Mouse (Mus musculus) gastrocnemius, postnatal 4 days (tissue): ENCODE results near the gene Tspan14. TPM values are rescaled to one million over a fixed set of nuclear protein-coding genes. Genes with fewer than 3 reads are reported as not detected.

Experiments used
- DNase-seq, 2 experiments: peaks; one replicate each; pipeline ENCODE4 v3.0.0; 2021 to 2022; ENCODE audit warnings: low spot score in 2 of 2, mixed read lengths in 2 of 2
- total RNA-seq, 2 experiments: library from RNA; stranded (reverse); gene quantifications; 2 replicates each; pipeline ENCODE4 v1.2.3; 2021

Tspan14 gene
- total RNA-seq, 2 experiments from 2014 or later, result 29.0 to 29.4 TPM

DNA sequence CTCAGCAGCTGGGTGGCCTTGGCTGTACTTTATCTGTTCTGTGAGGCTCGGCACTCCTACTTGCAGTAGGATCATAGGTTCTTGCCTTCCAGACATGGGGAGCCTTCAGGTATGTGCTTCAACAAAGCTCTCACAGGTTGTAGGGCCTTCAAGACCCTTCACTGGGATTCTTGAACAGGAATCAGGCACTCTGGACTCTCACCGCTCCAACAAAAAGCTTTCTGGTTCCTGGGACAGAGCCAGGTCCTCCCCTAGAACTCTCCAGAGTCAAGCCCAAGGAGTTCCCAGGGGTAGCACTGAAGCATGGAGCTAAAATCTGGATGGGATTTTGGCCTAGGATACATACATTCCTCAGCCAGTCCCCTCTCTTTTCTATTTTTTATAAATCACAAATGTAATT, 77.4 kb downstream of the Tspan14 start:
- no peak for DNase-seq

DNA sequence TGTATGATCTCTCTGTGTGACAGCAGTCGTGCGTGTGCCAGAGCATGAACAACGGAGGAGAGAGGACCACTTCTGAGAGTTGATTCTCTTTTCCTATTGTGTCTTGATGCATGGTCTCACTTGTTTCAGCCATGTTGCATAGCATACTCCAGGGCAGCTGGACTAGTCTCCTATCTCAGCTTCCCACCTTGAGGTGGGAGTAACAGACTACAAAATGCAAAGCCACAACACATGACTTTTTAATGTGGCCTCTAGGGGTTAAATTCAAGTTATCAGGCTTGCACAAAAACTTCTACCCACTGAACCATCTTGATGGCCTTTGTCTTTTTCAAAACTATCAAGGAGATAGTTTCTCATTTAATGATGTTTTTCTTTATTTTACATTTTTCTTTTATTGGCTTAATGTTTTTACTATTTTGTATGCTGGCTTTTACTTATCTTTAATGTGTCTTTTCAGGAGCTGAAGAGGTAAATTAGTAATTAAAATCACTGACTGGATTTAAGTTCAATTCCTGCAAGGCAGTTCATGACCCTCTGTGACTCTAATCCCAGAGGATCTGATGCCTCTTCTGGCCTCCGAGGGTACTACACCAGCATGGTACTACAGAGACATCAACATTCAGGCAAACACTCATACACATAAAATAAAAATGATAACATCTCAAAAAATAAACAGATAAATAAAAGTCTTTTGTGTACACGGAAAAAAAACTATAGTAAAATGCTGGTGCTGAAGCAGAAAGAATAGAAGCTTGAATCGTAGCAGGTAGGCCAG, 80.0 kb downstream of the Tspan14 start:
- DNase-seq, result no peak

GRCm38 (mm10) chr14:40885752-40886151, 80.9 kb downstream of the Tspan14 start:
- no peak for DNase-seq

DNA sequence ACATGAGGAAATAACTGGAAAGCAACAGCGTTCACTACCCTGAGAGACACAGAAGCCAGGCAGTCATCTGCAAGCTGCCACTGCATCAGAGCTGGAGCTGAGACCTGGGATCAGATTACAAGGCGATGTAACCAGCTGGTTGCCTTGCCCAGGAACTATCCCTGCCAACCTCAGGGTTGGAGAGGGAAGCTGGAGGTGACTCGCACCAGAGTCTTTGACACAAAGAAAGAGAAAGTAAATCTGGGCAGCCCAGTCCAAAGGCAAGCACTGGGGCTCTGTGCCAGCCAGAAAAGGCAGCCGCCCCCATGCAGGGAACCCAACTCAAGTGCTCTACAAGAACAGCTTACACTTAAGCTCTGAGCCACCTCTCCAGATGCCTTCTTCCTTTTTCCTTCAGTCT, 81.4 kb downstream of the Tspan14 start:
- no peak for DNase-seq

- DNase-seq, result no peak
Measured at GRCm38 (mm10) chr14:40874565-40874964, 92.0 kb downstream of the Tspan14 start.

GRCm38 (mm10) chr14:40873961-40874360, 92.6 kb downstream of the Tspan14 start:
- no peak for DNase-seq

DNA sequence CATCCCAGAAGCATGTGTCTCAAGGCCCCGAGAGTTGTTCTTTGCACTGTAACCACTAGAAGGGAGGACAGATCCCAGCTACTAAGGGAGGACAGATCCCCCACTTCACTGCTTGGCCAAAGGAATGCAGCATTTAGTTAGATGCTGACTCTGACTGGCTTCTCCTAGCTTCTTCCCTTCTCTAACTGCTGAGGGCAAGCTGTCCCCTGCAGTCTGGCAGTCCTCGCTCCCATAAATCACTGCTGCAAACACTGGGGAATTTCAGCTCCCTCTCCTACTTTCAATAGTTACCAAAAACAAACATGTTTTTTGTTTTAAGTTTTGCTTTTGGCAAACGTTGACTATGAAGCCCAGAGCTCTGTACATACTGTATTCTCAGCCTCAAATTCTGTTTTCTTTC, 96.0 kb downstream of the Tspan14 start:
- DNase-seq, result no peak

DNA sequence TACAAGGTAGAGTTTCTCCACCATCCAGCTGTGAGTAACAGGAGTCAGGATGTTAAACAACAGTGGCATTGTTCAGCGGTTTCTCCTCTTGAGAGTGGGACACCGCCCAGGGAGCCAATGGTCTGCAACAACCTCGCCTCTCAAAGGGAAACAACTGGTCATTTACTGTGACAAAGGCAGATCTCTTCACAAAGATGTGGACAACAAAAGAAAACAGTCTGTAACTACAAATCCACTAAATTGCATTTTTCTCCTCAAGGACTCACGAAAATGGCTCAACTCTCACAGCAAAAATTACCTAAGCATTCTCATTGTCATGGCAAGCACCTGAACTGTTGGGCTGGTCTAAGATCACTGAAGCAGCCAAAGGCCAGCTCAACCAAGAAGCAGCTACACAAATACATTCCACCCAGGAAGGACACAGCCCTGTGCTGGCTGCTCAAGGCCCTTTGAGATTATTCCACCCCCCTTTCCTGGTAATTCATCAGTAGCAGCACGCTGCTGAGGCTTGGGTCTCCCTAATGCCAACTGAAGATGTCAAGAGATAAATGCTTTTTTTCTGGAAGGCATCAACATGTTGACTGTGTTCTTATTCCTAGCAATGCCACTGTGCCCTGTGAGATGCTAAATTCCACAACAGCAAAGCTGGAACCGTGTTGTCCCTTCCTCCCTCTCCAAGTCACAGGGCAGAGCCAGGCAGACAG, 101.6 kb downstream of the Tspan14 start:
- DNase-seq, result no peak

DNA sequence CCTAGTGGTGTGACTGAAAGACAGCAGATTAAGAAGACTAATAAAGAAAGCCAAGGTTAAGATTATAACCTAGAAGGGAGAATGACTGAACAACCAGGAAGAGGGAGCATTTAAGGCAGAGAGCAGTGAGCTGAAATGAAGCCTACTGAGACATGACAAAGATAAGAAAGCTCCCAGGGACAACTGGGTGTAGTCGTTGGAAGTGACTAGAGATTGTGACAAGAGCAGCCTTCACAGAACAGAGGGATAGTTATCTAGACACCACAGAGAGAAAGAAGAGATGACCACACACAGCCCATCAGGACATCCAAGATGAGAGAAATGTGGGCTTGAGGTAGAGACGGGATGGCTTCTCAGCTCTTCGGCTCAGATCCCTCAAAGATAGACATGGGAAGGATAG, 102.9 kb downstream of the Tspan14 start:
- DNase-seq, result no peak

GRCm38 (mm10) chr14:40863022-40863421, 103.6 kb downstream of the Tspan14 start:
- DNase-seq, result no peak

Other genes with a start within 250 kb of the Tspan14 start
- gene Sh2d4b, start 73.5 kb downstream of the Tspan14 start, total RNA-seq, result under 1 TPM; 0.96 to 0.98 TPM
- gene Fam213a, start 47.0 kb upstream of the Tspan14 start, total RNA-seq, result 10 to 100 TPM in 1 of 2 experiments, 1 to 10 TPM in 1; 9.2 to 16.2 TPM
- gene Dydc2, start 102.4 kb upstream of the Tspan14 start, total RNA-seq, result not detected
- gene Dydc1, start 106.1 kb upstream of the Tspan14 start, total RNA-seq, result not detected
- gene Mat1a, start 138.2 kb upstream of the Tspan14 start, total RNA-seq, result 1 to 10 TPM in 1 of 2 experiments, under 1 TPM in 1; 0.66 to 3.2 TPM
- under 1 TPM in 1 of 2 experiments, not detected in 1; 0.10 TPM for gene Sftpa1, start 165.0 kb upstream of the Tspan14 start, total RNA-seq
- gene Mbl1, start 184.7 kb upstream of the Tspan14 start, total RNA-seq, result under 1 TPM in 1 of 2 experiments, not detected in 1; 0.80 TPM
- not detected for gene Sftpd, start 218.3 kb upstream of the Tspan14 start, total RNA-seq